Mouse (Mus musculus) heart, embryonic 16.5 days (tissue): ENCODE measurements around the gene Ank2. TPM values are rescaled to one million over a fixed set of nuclear protein-coding genes. Genes with fewer than 3 reads are reported as not detected.

Experiments
- ATAC-seq: fragments of 200-750 bp; cut with Nextera tagmentation; replicated peaks from 2 replicates; pipeline ENCODE4 v1.8.0; 2017; ENCODE audit warnings: moderate number of reproducible peaks; ENCODE audit not compliant: insufficient read depth, low FRiP score; ENCODE audit errors: extremely low read depth
- H3K27ac ChIP-seq: fragments of 300-500 bp; sonication (generic); 2 replicates; pipeline ENCODE4 v1.5.1; 2014; ENCODE audit warnings: mild to moderate bottlenecking, low read length, control low read depth, moderate library complexity
- H3K27me3 ChIP-seq: fragments of 300-500 bp; sonication (generic); 2 replicates; pipeline ENCODE4 v1.6.1; 2014; ENCODE audit warnings: low read length, mixed read lengths; ENCODE audit not compliant: control insufficient read depth, insufficient read depth
- H3K36me3 ChIP-seq: fragments of 300-500 bp; sonication (generic); 2 replicates; pipeline ENCODE4 v1.6.1; 2014; ENCODE audit not compliant: control insufficient read depth, insufficient read depth
- H3K4me1 ChIP-seq: fragments of 300-500 bp; sonication (generic); 2 replicates; pipeline ENCODE4 v1.6.1; 2014; ENCODE audit warnings: low read length, mixed read lengths; ENCODE audit not compliant: control insufficient read depth, insufficient read depth
- H3K4me2 ChIP-seq: fragments of 300-500 bp; sonication (generic); 2 replicates; pipeline ENCODE4 v1.6.1; 2014; ENCODE audit warnings: low read depth, mild to moderate bottlenecking, control low read depth, low read length
- H3K4me3 ChIP-seq: fragments of 300-500 bp; sonication (generic); 2 replicates; pipeline ENCODE4 v1.5.1; 2014; ENCODE audit warnings: mild to moderate bottlenecking, control low read depth, low read length
- H3K9ac ChIP-seq: fragments of 300-500 bp; sonication (generic); 2 replicates; pipeline ENCODE4 v1.6.1; 2014; ENCODE audit warnings: low read length, control low read depth
- H3K9me3 ChIP-seq: fragments of 300-500 bp; sonication (generic); replicated peaks from 2 replicates; pipeline ENCODE4 v1.6.1; 2016; ENCODE audit warnings: low read length; ENCODE audit not compliant: control insufficient read depth
- WGBS: fragments of 180-500 bp; shearing (Covaris S2); extraction: QIAGEN DNeasy Blood & Tissue Kit; methylation state at CpG from one replicate; pipeline ENCODE4 v1.1.7; 2014; 5-methylcytosine and 5-hydroxymethylcytosine counted together
- polyA plus RNA-seq: library from polyadenylated mRNA; unstranded; fragments of >200 nt; fragmentation: Nextera tagmentation; extraction: Ambion mirVana; gene quantifications from 2 replicates; pipeline ENCODE4 v1.2.1, GENCODE M21; 2015

Ank2 gene
- polyA plus RNA-seq, 1 experiment from 2014 or later: 38.9 TPM

GRCm38 (mm10) chr3:126952698-126953097 is 546.5 kb downstream of the Ank2 start:
- no peak overlapping the region for H3K27ac ChIP-seq
- H3K4me1 ChIP-seq: no peaks in the 10 kb centered on the region
- H3K4me2 ChIP-seq: no peak overlapping the region
- H3K9ac ChIP-seq: no peak overlapping the region
- 65% methylated on average over 1 of the region's 1 CpGs for WGBS
- H3K9me3 ChIP-seq: no peaks in the 10 kb centered on the region
- no peak for ATAC-seq
- H3K27me3 ChIP-seq: no peaks in the 10 kb centered on the region
- no peak overlapping the region for H3K4me3 ChIP-seq
- H3K36me3 ChIP-seq: peaks cover 12% of the 10 kb centered on the region

- H3K4me3 ChIP-seq: no peak overlapping the region
- no peak for ATAC-seq
- no peaks in the 10 kb centered on the region for H3K27me3 ChIP-seq
- no peak overlapping the region for H3K4me2 ChIP-seq
- H3K36me3 ChIP-seq: peaks cover 31% of the 10 kb centered on the region
- H3K9ac ChIP-seq: no peak overlapping the region
- H3K4me1 ChIP-seq: no peaks in the 10 kb centered on the region
- H3K9me3 ChIP-seq: no peaks in the 10 kb centered on the region
- 91% methylated on average over 10 of the region's 10 CpGs for WGBS
- H3K27ac ChIP-seq: no peak overlapping the region
Measured at GRCm38 (mm10) chr3:126946591-126946990, 552.6 kb downstream of the Ank2 start.

- H3K4me2 ChIP-seq: no peak overlapping the region
- no peaks in the 10 kb centered on the region for H3K4me1 ChIP-seq
- 50% methylated on average over 4 of the region's 4 CpGs for WGBS
- H3K9ac ChIP-seq: no peak overlapping the region
- H3K27ac ChIP-seq: no peak overlapping the region
- no peak for ATAC-seq
- H3K4me3 ChIP-seq: no peak overlapping the region
- no peaks in the 10 kb centered on the region for H3K27me3 ChIP-seq
- peaks cover 31% of the 10 kb centered on the region for H3K36me3 ChIP-seq
- H3K9me3 ChIP-seq: no peaks in the 10 kb centered on the region
Measured at GRCm38 (mm10) chr3:126944838-126945237, 554.3 kb downstream of the Ank2 start.

- ATAC-seq: no peak
- Histone ChIP-seq H3K9ac (no peak overlapping the region), H3K4me2 (no peak overlapping the region), H3K4me1 (no peaks in the 10 kb centered on the region), H3K27me3 (no peaks in the 10 kb centered on the region), H3K4me3 (no peak overlapping the region), H3K36me3 (peaks cover 31% of the 10 kb centered on the region), H3K9me3 (no peaks in the 10 kb centered on the region), H3K27ac (no peak overlapping the region)
- 64% methylated on average over 11 of the region's 11 CpGs for WGBS
Measured at GRCm38 (mm10) chr3:126944081-126944480, 555.1 kb downstream of the Ank2 start.

- no peaks in the 10 kb centered on the region for H3K4me1 ChIP-seq
- peaks cover 16% of the 10 kb centered on the region for H3K36me3 ChIP-seq
- no peaks in the 10 kb centered on the region for H3K27me3 ChIP-seq
- H3K9me3 ChIP-seq: no peaks in the 10 kb centered on the region
- H3K27ac ChIP-seq: no peak overlapping the region
- H3K4me2 ChIP-seq: no peak overlapping the region
- H3K9ac ChIP-seq: no peak overlapping the region
- no peak overlapping the region for H3K4me3 ChIP-seq
- no peak for ATAC-seq
- WGBS: 79% methylated on average over 5 of the region's 5 CpGs
Measured at GRCm38 (mm10) chr3:126940452-126940851, 558.7 kb downstream of the Ank2 start.

- Histone ChIP-seq H3K9ac (no peak overlapping the region), H3K27ac (no peak overlapping the region), H3K4me2 (no peak overlapping the region), H3K4me3 (no peak overlapping the region), H3K27me3 (no peaks in the 10 kb centered on the region), H3K9me3 (no peaks in the 10 kb centered on the region), H3K36me3 (peaks cover 16% of the 10 kb centered on the region), H3K4me1 (no peaks in the 10 kb centered on the region)
- ATAC-seq: no peak
- 60% methylated on average over 4 of the region's 4 CpGs for WGBS
Measured at GRCm38 (mm10) chr3:126931884-126932506, 567.2 kb downstream of the Ank2 start.

GRCm38 (mm10) chr3:126923575-126924382 is 575.4 kb downstream of the Ank2 start:
- 72% methylated on average over 12 of the region's 12 CpGs for WGBS

GRCm38 (mm10) chr3:126921941-126922340 is 577.2 kb downstream of the Ank2 start:
- H3K4me1 ChIP-seq: 0 out of 2 replicates have a peak, but pooled peaks cover 3% of the 10 kb centered on the region
- H3K27me3 ChIP-seq: no peaks in the 10 kb centered on the region
- H3K27ac ChIP-seq: no peak overlapping the region
- WGBS: 45% methylated on average over 3 of the region's 3 CpGs
- H3K36me3 ChIP-seq: peaks cover 6% of the 10 kb centered on the region
- H3K9ac ChIP-seq: no peak overlapping the region
- no peak overlapping the region for H3K4me3 ChIP-seq
- no peaks in the 10 kb centered on the region; the same call in 1 of the 2 replicates for H3K9me3 ChIP-seq
- ATAC-seq: no peak
- H3K4me2 ChIP-seq: no peak overlapping the region

More at GRCm38 (mm10) chr3:126923575-126924382, 575.4 kb downstream of the Ank2 start:
- Histone ChIP-seq H3K27ac (no peak overlapping the region), H3K4me3 (no peak overlapping the region), H3K4me2 (no peak overlapping the region), H3K9me3 (no peaks in the 10 kb centered on the region), H3K9ac (no peak overlapping the region), H3K36me3 (peaks cover 9% of the 10 kb centered on the region), H3K4me1 (0 out of 2 replicates have a peak, but pooled peaks cover 3% of the 10 kb centered on the region), H3K27me3 (no peaks in the 10 kb centered on the region)
- ATAC-seq: no peak

- no peak for ATAC-seq
- H3K9ac ChIP-seq: no peak overlapping the region
- 78% methylated on average over 3 of the region's 3 CpGs for WGBS
- no peaks in the 10 kb centered on the region for H3K27me3 ChIP-seq
- no peak overlapping the region for H3K27ac ChIP-seq
- H3K36me3 ChIP-seq: peaks cover 6% of the 10 kb centered on the region
- no peaks in the 10 kb centered on the region; the same call in 1 of the 2 replicates for H3K9me3 ChIP-seq
- no peak overlapping the region for H3K4me3 ChIP-seq
- no peak overlapping the region for H3K4me2 ChIP-seq
- H3K4me1 ChIP-seq: 0 out of 2 replicates have a peak, but pooled peaks cover 3% of the 10 kb centered on the region
Measured at GRCm38 (mm10) chr3:126920296-126920695, 578.9 kb downstream of the Ank2 start.
